Mouse (Mus musculus): ENCODE results near the gene Tln2. TPM values are rescaled to one million over a fixed set of nuclear protein-coding genes. Genes with fewer than 3 reads are reported as not detected.

The Tln2 gene
- total RNA-seq, 1 experiment, result 20.2 TPM

DNA sequence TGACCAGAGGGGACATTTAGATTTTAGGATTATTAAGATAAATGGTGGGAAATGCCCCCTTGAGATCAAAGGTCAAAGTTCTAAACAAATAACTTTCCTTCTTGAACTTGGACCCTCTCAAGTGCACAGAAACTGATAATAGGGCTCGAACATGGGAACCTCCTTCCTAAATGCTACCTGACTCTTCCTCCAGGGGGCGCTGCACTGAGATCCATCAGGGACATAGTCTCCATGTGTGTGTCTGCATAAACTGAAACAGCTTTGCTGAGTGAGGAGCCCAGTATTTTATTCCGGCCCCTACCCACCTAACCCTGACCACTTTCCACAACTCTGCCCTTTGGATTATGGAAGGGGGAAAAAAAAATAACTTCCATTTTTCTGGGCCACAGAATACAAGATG lies 339.1 kb downstream of the Tln2 start:
- Histone ChIP-seq H3K9me3 (ENCODE audit: control insufficient read depth, insufficient read depth, low read depth, low read length) (no peaks in the 10 kb centered on the region), H3K9ac (ENCODE audit: insufficient read depth, low read depth, low read length, poor library complexity, severe bottlenecking) (no peak overlapping the region), H3K36me3 (ENCODE audit: control insufficient read depth, insufficient read depth, low read length, poor library complexity, severe bottlenecking) (no peaks in the 10 kb centered on the region; the same call in 1 of the 2 replicates), H3K27ac (ENCODE audit: insufficient read depth, low read depth, low read length, poor library complexity, severe bottlenecking) (no peak overlapping the region), H3K4me3 (ENCODE audit: insufficient read depth in 1 of 2, low read depth in 1 of 2, low read length in 2 of 2, poor library complexity in 1 of 2, severe bottlenecking in 1 of 2) (no peak overlapping the region), H3K4me1 (ENCODE audit: control insufficient read depth in 2 of 2, insufficient read depth in 2 of 2, low read length in 2 of 2, poor library complexity in 1 of 2) (peaks cover 3 to 9% of the 10 kb centered on the region in 2 experiments; a peak in 3 of 4 replicates)
- in situ Hi-C loops (cut with MboI; ENCODE audit: low sequenced_read_pairs in 2 of 2, unreplicated experiment in 2 of 2), result no loop called here
- DNase-seq (ENCODE audit: low read depth, low spot score), result no peak
- TF ChIP-seq CHD2 (IDR thresholded peaks at IDR 0.05; ENCODE audit: low read depth, low read length) (no peak), ZNF384 (IDR thresholded peaks at IDR 0.05; ENCODE audit: low read depth, low read length) (no peak), MAFK (IDR thresholded peaks at IDR 0.05; ENCODE audit: insufficient read depth, low read depth, low read length) (no peak), HCFC1 (IDR thresholded peaks at IDR 0.05; ENCODE audit: borderline replicate concordance, insufficient read depth, low read length) (no peak), ZC3H11A (IDR thresholded peaks at IDR 0.05; ENCODE audit: borderline replicate concordance, low read depth, low read length) (no peak)

DNA sequence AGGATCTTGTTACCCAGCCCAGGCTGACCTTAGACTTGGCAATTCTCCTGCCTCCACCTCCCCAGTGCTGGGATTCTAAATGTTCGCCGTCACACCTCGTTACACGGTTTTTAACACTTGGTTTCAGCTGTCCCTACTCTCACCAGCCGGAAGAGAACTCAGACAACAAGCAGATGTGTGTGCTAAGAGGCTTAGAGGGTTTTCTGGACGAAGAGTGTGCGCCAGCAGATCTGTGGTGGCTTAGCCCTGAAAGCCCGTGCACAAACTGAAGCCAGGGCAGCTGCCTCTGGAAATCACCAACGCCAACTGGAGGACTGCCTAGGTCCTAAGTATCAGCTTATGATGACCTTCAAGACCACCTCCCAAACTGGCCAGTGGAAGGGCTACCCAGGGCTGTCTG lies 341.5 kb downstream of the Tln2 start:
- Histone ChIP-seq H3K27ac (ENCODE audit: insufficient read depth, low read depth, low read length, poor library complexity, severe bottlenecking) (no peak overlapping the region), H3K36me3 (ENCODE audit: control insufficient read depth, insufficient read depth, low read length, poor library complexity, severe bottlenecking) (no peaks in the 10 kb centered on the region), H3K4me1 (ENCODE audit: control insufficient read depth in 2 of 2, insufficient read depth in 2 of 2, low read length in 2 of 2, poor library complexity in 1 of 2) (peaks cover 8 to 19% of the 10 kb centered on the region in 2 experiments), H3K4me3 (ENCODE audit: insufficient read depth in 1 of 2, low read depth in 1 of 2, low read length in 2 of 2, poor library complexity in 1 of 2, severe bottlenecking in 1 of 2) (no peak overlapping the region), H3K9ac (ENCODE audit: insufficient read depth, low read depth, low read length, poor library complexity, severe bottlenecking) (no peak overlapping the region), H3K9me3 (ENCODE audit: control insufficient read depth, insufficient read depth, low read depth, low read length) (no peaks in the 10 kb centered on the region)
- no peak for TF ChIP-seq MAFK (IDR thresholded peaks at IDR 0.05; ENCODE audit: insufficient read depth, low read depth, low read length)
- TF ChIP-seq ZC3H11A (IDR thresholded peaks at IDR 0.05; ENCODE audit: borderline replicate concordance, low read depth, low read length), result no peak
- no peak for TF ChIP-seq HCFC1 (IDR thresholded peaks at IDR 0.05; ENCODE audit: borderline replicate concordance, insufficient read depth, low read length)
- no peak for TF ChIP-seq CHD2 (IDR thresholded peaks at IDR 0.05; ENCODE audit: low read depth, low read length)
- TF ChIP-seq ZNF384 (IDR thresholded peaks at IDR 0.05; ENCODE audit: low read depth, low read length), result no peak
- in situ Hi-C loops (cut with MboI; ENCODE audit: low sequenced_read_pairs in 2 of 2, unreplicated experiment in 2 of 2), result no loop called here
- DNase-seq (ENCODE audit: low read depth, low spot score), result no peak

DNA sequence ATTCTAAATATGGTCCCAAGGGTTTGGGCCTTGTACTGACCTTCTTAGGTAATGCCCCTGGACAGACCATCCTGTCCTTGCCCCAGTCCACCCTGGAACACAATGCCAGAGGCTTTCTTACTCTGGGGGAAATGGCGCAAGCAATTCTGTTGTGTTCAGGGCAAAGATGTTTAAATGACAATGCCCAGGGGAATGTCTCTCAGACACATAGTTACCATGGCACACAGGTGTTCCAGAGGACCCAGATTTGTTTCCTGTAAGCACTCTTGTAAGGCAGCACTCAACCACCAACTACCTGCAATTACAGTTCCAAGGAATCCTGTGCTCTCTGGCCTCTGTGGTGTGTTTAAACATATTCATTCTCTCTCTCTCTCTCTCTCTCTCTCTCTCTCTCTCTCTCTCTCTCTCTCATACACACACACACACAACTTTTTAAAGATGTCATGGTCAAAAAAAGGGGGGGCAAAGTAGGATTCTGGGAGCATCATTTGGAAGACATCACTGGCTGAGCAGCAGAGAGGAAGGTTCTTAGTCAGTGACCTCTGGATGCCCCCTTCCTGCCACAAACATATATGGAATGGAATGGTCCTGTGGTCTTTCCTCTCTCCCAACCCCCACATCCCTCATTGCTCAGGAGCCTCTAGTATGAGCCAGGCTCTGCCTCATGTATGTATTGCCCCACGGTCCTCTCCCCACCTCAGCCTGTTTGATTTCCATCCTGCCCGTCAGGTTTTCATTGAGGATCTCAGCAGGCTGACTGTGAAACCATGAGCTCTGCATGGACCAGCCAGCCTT lies 345.1 kb downstream of the Tln2 start:
- in situ Hi-C loops (cut with MboI; ENCODE audit: low sequenced_read_pairs in 2 of 2, unreplicated experiment in 2 of 2), result no loop called here
- DNase-seq (ENCODE audit: low read depth, low spot score), result no peak
- TF ChIP-seq ZNF384 (IDR thresholded peaks at IDR 0.05; ENCODE audit: low read depth, low read length), result no peak
- TF ChIP-seq HCFC1 (IDR thresholded peaks at IDR 0.05; ENCODE audit: borderline replicate concordance, insufficient read depth, low read length), result no peak
- no peak for TF ChIP-seq CHD2 (IDR thresholded peaks at IDR 0.05; ENCODE audit: low read depth, low read length)
- no peak for TF ChIP-seq MAFK (IDR thresholded peaks at IDR 0.05; ENCODE audit: insufficient read depth, low read depth, low read length)
- Histone ChIP-seq H3K27ac (ENCODE audit: insufficient read depth, low read depth, low read length, poor library complexity, severe bottlenecking) (no peak overlapping the region), H3K36me3 (ENCODE audit: control insufficient read depth, insufficient read depth, low read length, poor library complexity, severe bottlenecking) (no peaks in the 10 kb centered on the region), H3K9me3 (ENCODE audit: control insufficient read depth, insufficient read depth, low read depth, low read length) (no peaks in the 10 kb centered on the region), H3K4me1 (ENCODE audit: control insufficient read depth in 2 of 2, insufficient read depth in 2 of 2, low read length in 2 of 2, poor library complexity in 1 of 2) (peaks cover 10 to 27% of the 10 kb centered on the region in 2 experiments), H3K4me3 (ENCODE audit: insufficient read depth in 1 of 2, low read depth in 1 of 2, low read length in 2 of 2, poor library complexity in 1 of 2, severe bottlenecking in 1 of 2) (no peak overlapping the region), H3K9ac (ENCODE audit: insufficient read depth, low read depth, low read length, poor library complexity, severe bottlenecking) (no peak overlapping the region)

DNA sequence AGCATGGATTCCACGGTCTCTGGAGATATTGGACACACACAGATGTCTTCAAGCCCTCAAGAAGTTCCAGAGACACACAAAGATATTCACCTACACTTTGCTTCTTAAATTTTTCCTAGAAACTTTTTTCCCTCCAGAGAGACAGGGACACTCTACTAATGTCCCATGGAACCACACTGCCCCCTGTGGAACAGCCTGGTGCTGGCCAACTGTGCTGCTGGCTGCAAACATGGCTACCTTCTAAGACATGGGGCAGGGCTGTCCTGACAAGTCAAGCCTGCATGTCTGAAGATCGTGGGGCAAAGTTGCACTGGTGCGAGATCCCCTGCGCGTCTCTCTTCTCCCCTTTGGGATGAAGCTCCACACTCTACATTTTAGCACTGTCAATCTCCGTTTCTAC lies 346.2 kb downstream of the Tln2 start:
- in situ Hi-C loops (cut with MboI; ENCODE audit: low sequenced_read_pairs in 2 of 2, unreplicated experiment in 2 of 2), result no loop called here
- peaks cover 13 to 34% of the 10 kb centered on the region in 2 experiments for H3K4me1 ChIP-seq (ENCODE audit: control insufficient read depth in 2 of 2, insufficient read depth in 2 of 2, low read length in 2 of 2, poor library complexity in 1 of 2)
- no peak overlapping the region; the same call in 1 of the 2 replicates for H3K9ac ChIP-seq (ENCODE audit: insufficient read depth, low read depth, low read length, poor library complexity, severe bottlenecking)
- no peaks in the 10 kb centered on the region for H3K9me3 ChIP-seq (ENCODE audit: control insufficient read depth, insufficient read depth, low read depth, low read length)
- TF ChIP-seq CHD2 (IDR thresholded peaks at IDR 0.05; ENCODE audit: low read depth, low read length), result no peak
- no peak for TF ChIP-seq MAFK (IDR thresholded peaks at IDR 0.05; ENCODE audit: insufficient read depth, low read depth, low read length)
- no peak for TF ChIP-seq ZNF384 (IDR thresholded peaks at IDR 0.05; ENCODE audit: low read depth, low read length)
- TF ChIP-seq ZC3H11A (IDR thresholded peaks at IDR 0.05; ENCODE audit: borderline replicate concordance, low read depth, low read length), result peak; percentile 71; the same call in 1 of the 2 replicates
- TF ChIP-seq HCFC1 (IDR thresholded peaks at IDR 0.05; ENCODE audit: borderline replicate concordance, insufficient read depth, low read length), result no peak
- H3K36me3 ChIP-seq (ENCODE audit: control insufficient read depth, insufficient read depth, low read length, poor library complexity, severe bottlenecking), result no peaks in the 10 kb centered on the region
- no peak overlapping the region for H3K4me3 ChIP-seq (ENCODE audit: insufficient read depth in 1 of 2, low read depth in 1 of 2, low read length in 2 of 2, poor library complexity in 1 of 2, severe bottlenecking in 1 of 2)
- peak; percentile 41 for DNase-seq (ENCODE audit: low read depth, low spot score)
- peak overlapping the region; percentile 37; the same call in 1 of the 2 replicates for H3K27ac ChIP-seq (ENCODE audit: insufficient read depth, low read depth, low read length, poor library complexity, severe bottlenecking)

Measured in ES-E14 (cell line).